Mouse (Mus musculus) kidney, postnatal 25 days (tissue): ENCODE measurements at regions not wholly inside any gene's neighbourhood (a gene's known extent, or its start where the extent isn't known, plus 50 kb on each side); places are given as distances from the start of the nearest gene placed in this dataset.

Experiments
- DNase-seq, 2 experiments: peaks; one replicate each; pipeline ENCODE4 v3.0.0; 2021; ENCODE audit warnings: mixed read lengths in 2 of 2

DNA sequence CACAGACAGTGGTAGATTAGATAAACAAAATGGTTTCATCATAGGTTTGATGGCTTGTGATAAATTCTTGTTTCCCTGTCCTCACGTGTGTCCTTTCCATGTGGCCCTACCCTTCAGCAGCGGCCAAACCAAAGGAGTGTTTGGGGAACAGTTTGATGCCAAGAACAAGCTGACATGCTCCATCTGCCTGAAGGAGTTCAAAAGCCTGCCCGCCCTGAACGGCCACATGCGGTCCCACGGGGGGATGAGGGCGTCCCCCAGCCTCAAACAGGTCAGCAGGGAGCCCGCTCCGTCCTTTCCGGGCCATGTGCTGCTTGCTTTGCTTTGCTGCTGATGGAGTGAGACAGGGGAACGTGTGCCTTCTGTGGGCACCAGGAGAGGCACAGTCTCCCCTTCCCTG is 51.0 kb upstream of the Mrps10 start:
- DNase-seq: no peak

GRCm38 (mm10) chr17:47313162-47313561 is 55.5 kb upstream of the Mrps10 start:
- DNase-seq: no peak

GRCm38 (mm10) chr17:47311272-47311671 is 57.4 kb upstream of the Mrps10 start:
- DNase-seq: no peak

DNA sequence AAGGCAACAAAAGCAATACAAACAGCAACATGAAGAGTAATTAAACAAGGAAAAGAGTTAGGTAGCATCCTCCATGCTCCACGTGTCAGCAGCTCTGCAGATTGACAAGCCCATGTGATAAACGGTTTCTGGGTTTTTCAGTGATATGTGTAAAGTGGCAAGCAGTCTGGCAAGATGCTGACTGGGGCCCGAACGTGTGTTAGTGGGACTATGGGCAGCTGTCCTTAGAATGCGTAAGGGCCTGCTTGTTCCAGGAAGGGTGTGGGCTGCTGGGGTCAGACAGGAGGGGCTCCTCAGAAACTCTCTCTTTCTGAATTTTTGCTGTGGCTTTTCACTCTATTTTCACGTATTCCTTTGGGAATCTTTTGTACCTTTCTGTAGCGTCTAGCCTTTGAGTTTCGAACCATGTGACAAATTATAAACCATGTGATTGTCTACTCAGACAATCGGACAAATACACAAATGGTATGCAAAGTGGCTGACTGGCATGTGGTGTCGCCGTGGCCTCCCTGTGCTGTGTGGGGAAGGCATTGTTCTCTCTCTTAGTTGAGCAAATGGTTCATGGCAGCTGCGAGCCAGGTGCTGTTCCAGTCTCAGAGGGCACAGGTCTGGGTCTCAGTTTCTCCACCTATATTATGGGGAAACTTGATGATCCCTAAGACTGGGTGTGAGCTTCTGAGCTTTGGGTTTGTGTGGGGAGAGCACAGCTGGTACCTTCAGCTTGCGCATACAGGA is 62.5 kb upstream of the Mrps10 start:
- no peak for DNase-seq

DNA sequence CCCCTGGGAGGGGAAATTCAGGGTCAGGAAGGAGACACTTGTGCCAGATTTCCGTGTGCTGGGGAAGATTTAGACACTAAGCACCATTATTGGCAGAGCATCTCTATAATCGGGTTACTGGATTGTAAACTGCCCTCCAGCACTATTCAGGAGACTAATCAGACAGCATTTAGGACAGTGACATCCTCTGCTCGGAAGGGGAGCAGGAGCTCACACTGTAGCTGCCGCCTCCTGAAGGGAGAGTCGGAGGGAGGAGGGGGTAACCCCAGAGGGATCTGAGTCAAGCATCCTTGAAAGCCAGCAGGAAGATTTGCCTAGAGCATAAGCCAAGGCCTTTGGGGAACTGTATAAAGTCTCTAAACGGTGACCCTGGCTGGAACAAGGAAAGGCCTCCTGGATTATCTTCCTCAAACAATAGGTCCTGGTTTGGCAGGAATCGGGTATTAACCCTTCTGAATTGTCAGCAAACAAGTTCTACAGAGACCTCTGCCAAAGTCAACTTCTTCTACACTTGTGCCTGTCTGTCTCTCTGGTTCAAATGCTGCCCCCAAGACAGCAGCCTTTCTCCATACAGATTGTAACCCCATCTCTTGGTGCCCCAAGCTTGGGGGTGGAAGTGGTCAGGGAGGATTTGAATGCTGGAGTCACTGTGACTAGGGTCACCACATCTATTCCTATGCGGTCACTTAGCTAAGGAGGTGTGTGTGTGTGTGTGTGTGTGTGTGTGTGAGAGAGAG is 64.1 kb upstream of the Mrps10 start:
- no peak for DNase-seq

- DNase-seq: peak in 1 of 2 experiments; percentile 17
These were observed 65.1 kb upstream of the Mrps10 start for GRCm38 (mm10) chr17:47303600-47303999.

- DNase-seq: no peak
These were observed 70.2 kb upstream of the Mrps10 start for GRCm38 (mm10) chr17:47298396-47298919.

GRCm38 (mm10) chr17:47297965-47298364 is 70.7 kb upstream of the Mrps10 start:
- DNase-seq: peak in 1 of 2 experiments; percentile 40

- no peak for DNase-seq
These were observed 71.8 kb upstream of the Mrps10 start for GRCm38 (mm10) chr17:47296709-47297450.

- peak; percentile 45 to 72 for DNase-seq
These were observed 73.2 kb upstream of the Mrps10 start for GRCm38 (mm10) chr17:47295315-47296011.

- no peak for DNase-seq
These were observed 74.6 kb upstream of the Mrps10 start for GRCm38 (mm10) chr17:47294091-47294534.

GRCm38 (mm10) chr17:47293178-47293577 is 75.5 kb upstream of the Mrps10 start:
- DNase-seq: no peak

GRCm38 (mm10) chr17:47291558-47291957 is 77.1 kb upstream of the Mrps10 start:
- DNase-seq: no peak

GRCm38 (mm10) chr17:47285616-47286015 is 83.1 kb upstream of the Mrps10 start:
- DNase-seq: no peak

DNA sequence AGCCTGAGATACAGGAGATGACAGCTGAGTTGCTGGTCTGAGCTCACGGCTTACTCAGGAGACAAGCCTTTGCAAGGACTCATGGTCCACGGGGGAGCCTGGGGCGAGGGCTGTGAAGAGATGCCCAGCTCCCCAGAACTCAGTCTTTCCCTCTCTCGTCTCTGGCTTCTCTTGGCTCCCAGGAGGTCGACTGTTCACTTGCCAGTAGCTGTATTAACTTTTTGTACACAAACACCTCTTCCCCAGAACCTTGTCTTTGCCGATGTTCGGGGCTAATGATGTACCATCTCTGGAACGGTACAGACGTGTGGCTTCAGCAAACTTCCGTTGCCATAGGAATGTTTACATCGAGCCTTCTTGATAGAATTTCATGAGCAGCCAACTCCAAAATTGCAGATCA is 84.5 kb upstream of the Mrps10 start:
- DNase-seq: no peak

DNA sequence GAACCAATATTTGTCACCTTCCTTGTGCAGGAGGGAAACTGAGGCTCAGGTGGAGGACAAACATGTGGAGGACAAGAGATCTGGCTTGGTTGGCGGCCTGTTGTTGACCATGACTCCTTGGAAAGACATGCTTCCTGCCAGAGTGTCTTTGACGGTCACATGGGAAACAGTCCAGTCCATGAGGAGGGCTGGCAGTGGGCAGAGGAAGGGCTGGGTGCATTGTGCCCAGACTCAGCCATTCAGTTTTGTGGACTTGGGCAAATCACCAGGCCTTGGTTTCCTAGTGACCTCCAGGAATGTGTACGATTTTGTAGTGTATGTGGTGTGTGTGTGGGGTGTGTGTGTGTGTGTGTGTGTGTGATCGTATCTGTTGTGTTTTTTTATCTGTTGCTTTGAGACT is 85.5 kb upstream of the Mrps10 start:
- peak in 1 of 2 experiments; percentile 51 for DNase-seq

DNA sequence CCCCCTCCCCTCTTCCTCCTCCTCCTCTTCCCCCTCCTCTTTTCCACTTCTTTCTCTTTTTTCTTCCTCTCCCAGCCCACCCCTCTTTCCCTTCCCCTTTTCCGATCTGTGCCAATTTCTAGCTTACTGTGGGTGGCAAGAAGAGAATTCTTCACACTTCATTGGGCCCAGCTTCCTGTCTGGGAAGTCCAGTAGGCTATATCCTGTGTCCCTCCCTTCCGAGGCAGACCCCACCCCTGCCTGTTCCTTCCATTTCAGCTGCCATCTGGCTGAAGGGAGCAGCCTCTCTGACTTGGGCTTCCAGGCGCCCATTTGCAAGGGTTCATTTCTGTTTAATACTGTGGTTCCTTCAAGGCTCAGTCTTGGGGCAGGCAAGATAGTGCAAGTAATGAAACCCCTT is 86.2 kb upstream of the Mrps10 start:
- DNase-seq: no peak

DNA sequence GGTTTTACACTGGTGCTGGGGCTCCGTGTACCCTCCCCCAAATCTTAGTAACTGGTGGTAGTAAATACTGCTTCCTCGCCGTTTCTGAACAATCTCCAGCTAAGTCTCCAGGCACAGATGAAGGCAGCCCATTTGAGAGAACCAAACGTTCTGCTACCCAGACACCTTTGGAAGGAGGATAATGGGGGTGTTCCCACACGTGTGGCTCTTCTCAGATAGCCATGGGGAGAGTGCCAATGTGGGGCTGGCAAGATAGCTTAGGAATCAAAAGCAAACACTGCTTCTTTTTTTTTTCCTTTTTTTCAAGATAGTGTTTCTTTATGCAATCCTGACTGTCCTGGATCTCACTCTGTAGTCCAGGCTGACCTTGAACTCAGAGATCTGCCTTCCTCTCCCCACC is 90.8 kb upstream of the Mrps10 start:
- DNase-seq: no peak

GRCm38 (mm10) chr17:47276639-47277038 is 92.0 kb upstream of the Mrps10 start:
- DNase-seq: no peak

DNA sequence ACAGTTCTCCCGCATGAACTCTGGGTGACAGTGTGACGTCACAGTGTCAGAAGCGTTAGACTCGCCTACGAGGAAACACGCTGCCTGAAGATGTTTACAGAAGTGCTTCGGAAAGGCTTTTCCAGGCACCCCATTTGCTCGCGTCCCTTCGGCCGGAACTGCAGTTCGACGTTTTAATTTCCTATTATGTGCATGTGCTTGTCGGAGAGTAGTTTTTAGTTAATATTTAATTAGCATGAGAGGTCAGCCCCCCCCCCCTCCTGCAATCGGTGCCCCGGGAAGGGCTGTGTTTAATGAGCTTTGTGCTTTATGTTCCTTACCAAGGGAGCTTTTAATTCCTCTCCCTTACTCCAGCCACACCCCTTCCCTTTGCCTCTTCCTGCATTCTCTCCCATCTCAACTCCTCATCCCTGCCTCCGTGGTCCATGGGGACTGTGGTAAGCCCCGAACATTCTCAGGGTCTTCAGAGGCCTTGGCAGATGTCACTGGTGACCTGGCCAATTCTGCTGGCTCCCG is 92.8 kb upstream of the Mrps10 start:
- peak; percentile 36 to 69 for DNase-seq

DNA sequence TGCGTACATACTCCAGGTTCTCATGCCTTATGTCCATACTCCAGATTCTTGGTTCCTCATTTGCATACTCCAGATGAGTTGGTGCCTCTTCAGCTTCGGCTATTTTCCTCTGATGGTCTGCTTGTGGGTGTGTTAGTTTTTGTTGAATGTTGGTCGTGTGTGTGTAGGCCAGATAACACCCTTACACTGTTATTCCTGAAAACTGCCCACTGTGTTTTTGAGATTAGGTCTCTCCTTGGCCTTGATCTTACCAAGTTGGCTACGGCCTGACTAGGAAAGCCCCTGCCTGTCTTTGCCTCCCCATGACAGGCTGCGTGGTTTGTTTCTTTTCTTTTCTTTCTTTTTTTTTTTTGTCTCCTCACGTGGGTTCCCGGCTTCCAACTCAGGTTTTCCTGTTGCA is 95.4 kb upstream of the Mrps10 start:
- no peak for DNase-seq

GRCm38 (mm10) chr17:47271979-47272677 is 96.6 kb upstream of the Mrps10 start:
- peak; percentile 80 to 84 for DNase-seq
